Mouse (Mus musculus) cerebellum, adult 2 months (tissue): Measurements from ENCODE around the gene Upf1.

ENCODE experiments used
- CTCF ChIP-seq: fragments of 200-500 bp; IDR thresholded peaks from 2 replicates; pipeline ENCODE4 v1.5.1; 2011; ENCODE audit warnings: low read depth, mild to moderate bottlenecking, control low read depth, low read length, moderate library complexity, borderline replicate concordance; ENCODE audit not compliant: insufficient read depth
- POLR2A ChIP-seq: fragments of 200-500 bp; IDR thresholded peaks from 2 replicates; pipeline ENCODE4 v1.6.1; 2011; ENCODE audit warnings: low read length, control low read depth, borderline replicate concordance; ENCODE audit not compliant: insufficient read depth

DNA sequence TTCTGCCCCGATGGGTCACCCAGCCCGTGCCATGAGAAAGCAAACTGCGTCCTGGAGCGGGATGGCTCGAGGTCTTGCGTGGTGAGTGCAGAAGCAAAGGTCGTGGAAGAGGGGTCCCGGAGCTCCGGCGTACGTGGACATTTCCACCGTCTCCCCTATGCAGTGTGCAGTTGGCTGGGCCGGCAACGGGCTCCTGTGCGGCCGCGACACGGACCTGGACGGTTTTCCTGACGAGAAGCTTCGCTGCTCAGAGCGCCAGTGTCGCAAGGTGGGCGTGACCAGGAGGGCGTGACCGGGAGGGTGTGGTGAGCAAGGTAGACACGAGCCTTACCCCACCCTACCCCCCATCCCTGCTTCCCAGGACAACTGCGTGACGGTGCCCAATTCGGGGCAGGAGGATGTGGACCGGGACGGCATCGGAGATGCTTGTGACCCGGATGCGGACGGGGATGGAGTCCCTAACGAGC, 23.2 kb upstream of the Upf1 start:
- TF ChIP-seq CTCF (no peak), POLR2A (no peak)
